Mouse (Mus musculus) MEL-GATA-1-ER (cell line): ENCODE data around the gene Vmn1r67.

Experiments used
- DNase-seq: peaks from one replicate; pipeline ENCODE4 v3.0.0-alpha.2; 2012; ENCODE audit warnings: low read depth; ENCODE audit errors: extremely low read depth

The Vmn1r67 gene

GRCm38 (mm10) chr7:10443031-10443430 is at the start of gene Vmn1r67:
Vmn1r67 (plus strand) TSS chr7:10443331.
- no peak for DNase-seq

- DNase-seq: no peak
Measured at GRCm38 (mm10) chr7:10458166-10458565, 15.0 kb downstream of the Vmn1r67 start.

- DNase-seq: no peak
Measured at GRCm38 (mm10) chr7:10479813-10480212, 36.7 kb downstream of the Vmn1r67 start.

- DNase-seq: no peak
Measured at GRCm38 (mm10) chr7:10480588-10481233, 37.6 kb downstream of the Vmn1r67 start.

- no peak for DNase-seq
Measured at GRCm38 (mm10) chr7:10494786-10495521, 51.8 kb downstream of the Vmn1r67 start, which contains the start of gene Zik1. Zik1 (minus strand) TSS chr7:10495394.

- DNase-seq: no peak
Measured at GRCm38 (mm10) chr7:10495578-10495977, 52.4 kb downstream of the Vmn1r67 start.
